Mouse (Mus musculus) myocyte (in vitro differentiated cells): ENCODE measurements around the gene Egflam.

Experiments
- CEBPB ChIP-seq: IDR thresholded peaks from 2 replicates; pipeline ENCODE4 v1.6.1; 2011; ENCODE audit warnings: mild to moderate bottlenecking, moderate library complexity; ENCODE audit not compliant: poor library complexity, insufficient read depth, severe bottlenecking
- MYOG ChIP-seq, 3 experiments: IDR thresholded peaks; one replicate each; pipeline ENCODE4 v1.6.1; 2011; ENCODE audit warnings: control low read depth in 2 of 3, low read depth in 2 of 3, mild to moderate bottlenecking in 2 of 3; ENCODE audit not compliant: insufficient read length in 2 of 3, control insufficient read depth in 1 of 3, insufficient read depth in 1 of 3
- POLR2A ChIP-seq: IDR thresholded peaks from one replicate; pipeline ENCODE4 v1.6.1; 2011; ENCODE audit warnings: low read depth, mild to moderate bottlenecking, control low read depth, moderate library complexity; ENCODE audit not compliant: insufficient read length
- SRF ChIP-seq: IDR thresholded peaks from one replicate; pipeline ENCODE4 v1.6.1; 2011; ENCODE audit warnings: low read depth; ENCODE audit not compliant: control insufficient read depth, insufficient read length
- TCF12 ChIP-seq: IDR thresholded peaks from one replicate; pipeline ENCODE4 v1.6.1; 2011; ENCODE audit warnings: mild to moderate bottlenecking, control low read depth; ENCODE audit not compliant: poor library complexity, insufficient read depth, severe bottlenecking

DNA sequence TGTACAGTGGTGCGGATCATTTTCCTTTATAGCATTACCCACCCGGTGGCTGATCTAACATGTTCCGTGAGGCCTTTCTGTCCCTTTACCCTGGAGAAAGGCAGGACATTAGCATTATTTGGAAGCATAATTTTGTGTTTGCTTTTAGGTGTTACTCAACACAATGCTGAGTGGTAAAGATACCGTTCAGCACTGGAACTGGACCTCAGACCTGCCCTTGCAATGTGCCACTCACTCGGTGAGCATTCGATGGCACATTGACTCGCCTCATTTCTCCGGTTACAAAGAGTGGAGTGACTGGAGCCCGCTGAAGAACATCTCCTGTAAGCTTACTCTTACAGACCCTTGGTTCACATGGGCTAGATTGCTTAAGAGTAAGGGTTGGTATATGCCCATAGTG, 231.5 kb downstream of the Egflam start:
- no peak for TF ChIP-seq POLR2A
- TF ChIP-seq SRF = no peak
- TF ChIP-seq MYOG (IDR thresholded peaks at IDR 0.05; ENCODE audit: control insufficient read depth in 1 of 3, insufficient read depth in 1 of 3, insufficient read length in 2 of 3, low read depth in 2 of 3) = no peak
- TF ChIP-seq CEBPB = no peak
- no peak for TF ChIP-seq TCF12
